Mouse (Mus musculus): ENCODE measurements around the gene Zfp763. TPM values are rescaled to one million over a fixed set of nuclear protein-coding genes. Genes with fewer than 3 reads are reported as not detected.
"Not testable (repeated sequence)": the region's sequence is repeated elsewhere in the genome, so short reads cannot be mapped to it uniquely, and the experiment has no call there.

Gene Zfp763
- polyA plus RNA-seq (2015; fragmentation: Nextera tagmentation; extraction: Ambion mirVana), result 22.0 and 22.4 TPM in 2 replicates

- Histone ChIP-seq H3K27ac (peak within 1 kb of the TSS; percentile 92), H3K9me3 (peaks cover 17% of the 10 kb centered on the region), H3K36me3 (peaks cover 17% of the 10 kb centered on the region), H3K4me1 (peaks cover 4% of the 10 kb centered on the region), H3K9ac (peak within 1 kb of the TSS; percentile 91), H3K4me2 (peak within 1 kb of the TSS; percentile 61), H3K27me3 (no peaks in the 10 kb centered on the region), H3K4me3 (peak within 1 kb of the TSS; percentile 87)
- 3% methylated on average over 27 of the region's 27 CpGs for WGBS
- ATAC-seq (ENCODE audit: insufficient number of reproducible peaks, insufficient read depth, low FRiP score, low TSS enrichment, low read depth), result peak; percentile 88
These were observed at the start of gene Zfp763 for GRCm38 (mm10) chr17:33032900-33033891. Gene Zfp763 (minus strand): TSS chr17:33033402.

- H3K4me1 ChIP-seq, result no peaks in the 10 kb centered on the region
- H3K27ac ChIP-seq, result no peak within 1 kb of the TSS
- H3K4me3 ChIP-seq, result no peak within 1 kb of the TSS
- H3K9me3 ChIP-seq, result no peaks in the 10 kb centered on the region
- WGBS, result 48% methylated on average over 1 of the region's 1 CpGs
- no peak within 1 kb of the TSS for H3K4me2 ChIP-seq
- no peaks in the 10 kb centered on the region for H3K27me3 ChIP-seq
- no peak for ATAC-seq (ENCODE audit: insufficient number of reproducible peaks, insufficient read depth, low FRiP score, low TSS enrichment, low read depth)
- H3K9ac ChIP-seq, result no peak within 1 kb of the TSS
- H3K36me3 ChIP-seq, result no peaks in the 10 kb centered on the region
These were observed 34.8 kb upstream of the Zfp763 start, which contains the start of gene 4921501E09Rik for GRCm38 (mm10) chr17:33067958-33068357. Gene 4921501E09Rik (minus strand): TSS chr17:33068058.

- no peak overlapping the region for H3K27ac ChIP-seq
- no peak for ATAC-seq (ENCODE audit: insufficient number of reproducible peaks, insufficient read depth, low FRiP score, low TSS enrichment, low read depth)
- 3% methylated on average over 1 of the region's 1 CpGs for WGBS
These were observed 29.8 kb upstream of the Zfp763 start for GRCm38 (mm10) chr17:33063001-33063400.

GRCm38 (mm10) chr17:33058791-33059190, 25.6 kb upstream of the Zfp763 start:
- H3K27me3 ChIP-seq, result no peaks in the 10 kb centered on the region
- no peak overlapping the region for H3K9ac ChIP-seq
- no peak overlapping the region for H3K27ac ChIP-seq
- H3K4me1 ChIP-seq, result no peaks in the 10 kb centered on the region
- H3K36me3 ChIP-seq, result no peaks in the 10 kb centered on the region
- ATAC-seq (ENCODE audit: insufficient number of reproducible peaks, insufficient read depth, low FRiP score, low TSS enrichment, low read depth), result no peak
- H3K9me3 ChIP-seq, result no peaks in the 10 kb centered on the region
- no peak overlapping the region for H3K4me2 ChIP-seq
- H3K4me3 ChIP-seq, result no peak overlapping the region
- WGBS, result 6% methylated on average over 1 of the region's 1 CpGs

More at GRCm38 (mm10) chr17:33063001-33063400, 29.8 kb upstream of the Zfp763 start:
- no peaks in the 10 kb centered on the region for H3K36me3 ChIP-seq
- H3K4me3 ChIP-seq, result no peak overlapping the region
- no peaks in the 10 kb centered on the region for H3K4me1 ChIP-seq
- H3K9ac ChIP-seq, result no peak overlapping the region
- H3K4me2 ChIP-seq, result no peak overlapping the region
- no peaks in the 10 kb centered on the region for H3K9me3 ChIP-seq
- no peaks in the 10 kb centered on the region for H3K27me3 ChIP-seq

GRCm38 (mm10) chr17:33032376-33032775, 826 bp downstream of the Zfp763 start:
- peaks cover 25% of the 10 kb centered on the region for H3K36me3 ChIP-seq
- peak overlapping the region; percentile 91 for H3K9ac ChIP-seq
- peaks cover 4% of the 10 kb centered on the region for H3K4me1 ChIP-seq
- peak overlapping the region; percentile 61 for H3K4me2 ChIP-seq
- peaks cover 24% of the 10 kb centered on the region for H3K9me3 ChIP-seq
- H3K4me3 ChIP-seq, result peak overlapping the region; percentile 87
- H3K27me3 ChIP-seq, result no peaks in the 10 kb centered on the region
- WGBS, result 10% methylated on average over 10 of the region's 10 CpGs
- H3K27ac ChIP-seq, result no peak overlapping the region
- ATAC-seq (ENCODE audit: insufficient number of reproducible peaks, insufficient read depth, low FRiP score, low TSS enrichment, low read depth), result no peak

- H3K4me2 ChIP-seq; H3K27me3 ChIP-seq; H3K9ac ChIP-seq; ATAC-seq (ENCODE audit: insufficient number of reproducible peaks, insufficient read depth, low FRiP score, low TSS enrichment, low read depth); H3K4me1 ChIP-seq; H3K4me3 ChIP-seq; H3K27ac ChIP-seq: not testable (repeated sequence)
- peaks cover 90% of the 10 kb centered on the region for H3K36me3 ChIP-seq
- peaks cover 75% of the 10 kb centered on the region for H3K9me3 ChIP-seq
These were observed 12.8 kb downstream of the Zfp763 start for GRCm38 (mm10) chr17:33020434-33020833.

- WGBS, result 52% methylated on average over 9 of the region's 9 CpGs
- no peak overlapping the region for H3K9ac ChIP-seq
- H3K9me3 ChIP-seq, result peaks cover 20% of the 10 kb centered on the region
- H3K27me3 ChIP-seq, result no peaks in the 10 kb centered on the region
- H3K4me1 ChIP-seq, result no peaks in the 10 kb centered on the region
- no peak overlapping the region for H3K4me2 ChIP-seq
- no peak overlapping the region for H3K4me3 ChIP-seq
- no peak overlapping the region for H3K27ac ChIP-seq
- H3K36me3 ChIP-seq, result peaks cover 26% of the 10 kb centered on the region
- no peak for ATAC-seq (ENCODE audit: insufficient number of reproducible peaks, insufficient read depth, low FRiP score, low TSS enrichment, low read depth)
These were observed 24.9 kb downstream of the Zfp763 start for GRCm38 (mm10) chr17:33008337-33008736.

- H3K27ac ChIP-seq, result no peak overlapping the region
- H3K9me3 ChIP-seq, result peaks cover 17% of the 10 kb centered on the region
- no peak overlapping the region for H3K4me3 ChIP-seq
- no peak for ATAC-seq (ENCODE audit: insufficient number of reproducible peaks, insufficient read depth, low FRiP score, low TSS enrichment, low read depth)
- H3K36me3 ChIP-seq, result peaks cover 81% of the 10 kb centered on the region
- H3K9ac ChIP-seq, result no peak overlapping the region
- H3K4me2 ChIP-seq, result no peak overlapping the region
- 90% methylated on average over 2 of the region's 2 CpGs for WGBS
- peaks cover 7% of the 10 kb centered on the region for H3K4me1 ChIP-seq
- H3K27me3 ChIP-seq, result no peaks in the 10 kb centered on the region
These were observed 34.7 kb downstream of the Zfp763 start for GRCm38 (mm10) chr17:32998492-32998891.

- H3K9me3 ChIP-seq, result no peaks in the 10 kb centered on the region; the same call in 1 of the 2 replicates
- ATAC-seq (ENCODE audit: insufficient number of reproducible peaks, insufficient read depth, low FRiP score, low TSS enrichment, low read depth), result no peak
- peak within 1 kb of the TSS; percentile 69 for H3K4me3 ChIP-seq
- no peaks in the 10 kb centered on the region for H3K27me3 ChIP-seq
- peak within 1 kb of the TSS; percentile 74 for H3K27ac ChIP-seq
- peak within 1 kb of the TSS; percentile 72 for H3K4me2 ChIP-seq
- peak within 1 kb of the TSS; percentile 82 for H3K9ac ChIP-seq
- 1% methylated on average over 21 of the region's 21 CpGs for WGBS
- H3K36me3 ChIP-seq, result peaks cover 29% of the 10 kb centered on the region
- peaks cover 7% of the 10 kb centered on the region for H3K4me1 ChIP-seq
These were observed 40.3 kb downstream of the Zfp763 start, which contains the start of gene Zfp952 for GRCm38 (mm10) chr17:32992699-32993474. Gene Zfp952 (plus strand): TSS chr17:32993129.

GRCm38 (mm10) chr17:32991965-32992698, 41.1 kb downstream of the Zfp763 start:
- Histone ChIP-seq H3K27me3 (no peaks in the 10 kb centered on the region), H3K27ac (peak overlapping the region; percentile 58), H3K36me3 (peaks cover 27% of the 10 kb centered on the region)

GRCm38 (mm10) chr17:32986301-32986700, 46.9 kb downstream of the Zfp763 start:
- Histone ChIP-seq H3K4me1 (no peaks in the 10 kb centered on the region), H3K4me3 (no peak overlapping the region), H3K27ac (no peak overlapping the region), H3K36me3 (peaks cover under 1% of the 10 kb centered on the region; the same call in 1 of the 2 replicates), H3K9ac (no peak overlapping the region), H3K27me3 (no peaks in the 10 kb centered on the region), H3K4me2 (no peak overlapping the region), H3K9me3 (no peaks in the 10 kb centered on the region)
- no peak for ATAC-seq (ENCODE audit: insufficient number of reproducible peaks, insufficient read depth, low FRiP score, low TSS enrichment, low read depth)
- WGBS, result 76% methylated on average over 4 of the region's 4 CpGs

More at GRCm38 (mm10) chr17:32991965-32992698, 41.1 kb downstream of the Zfp763 start:
- Histone ChIP-seq H3K4me2 (peak overlapping the region; percentile 72), H3K4me1 (peaks cover 7% of the 10 kb centered on the region), H3K9ac (peak overlapping the region; percentile 82; the same call in 1 of the 2 replicates), H3K9me3 (no peaks in the 10 kb centered on the region; the same call in 1 of the 2 replicates), H3K4me3 (peak overlapping the region; percentile 69)
- no peak for ATAC-seq (ENCODE audit: insufficient number of reproducible peaks, insufficient read depth, low FRiP score, low TSS enrichment, low read depth)
- 68% methylated on average over 12 of the region's 12 CpGs for WGBS

Measured in embryonic facial prominence, embryonic 13.5 days (tissue).